Mouse (Mus musculus): Measurements from ENCODE around the gene Gm8180.
"Not testable (repeated sequence)": the region's sequence is repeated elsewhere in the genome, so short reads cannot be mapped to it uniquely, and the experiment has no call there.

Gm8180 gene

GRCm38 (mm10) chr14:43784645-43785044, at the start of gene Gm8180:
Gene Gm8180 (minus strand): TSS chr14:43784745.
- DNase-seq (ENCODE audit: low read depth, low spot score) = not testable (repeated sequence)

GRCm38 (mm10) chr14:43830385-43830784, 45.8 kb upstream of the Gm8180 start:
- DNase-seq (ENCODE audit: low read depth, low spot score) = not testable (repeated sequence)

DNA sequence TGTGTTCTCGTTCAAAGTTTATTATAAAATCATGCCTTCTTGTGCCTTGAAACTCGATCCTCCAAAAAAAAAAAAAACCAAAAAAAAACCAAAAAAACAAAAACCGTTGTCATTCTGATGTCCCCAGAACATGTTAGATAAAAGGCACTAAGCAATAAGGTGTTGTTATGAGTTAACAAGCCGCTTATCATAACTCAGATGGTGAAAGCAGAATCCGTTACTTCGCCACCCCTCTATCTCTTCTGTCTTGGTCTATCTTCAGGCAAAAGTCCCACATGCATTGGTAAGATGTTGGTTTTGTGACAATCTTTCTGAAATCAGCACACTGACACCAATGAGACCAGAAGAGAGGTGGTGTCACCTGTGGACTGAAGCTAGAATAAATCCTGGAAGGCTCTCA, 39.6 kb upstream of the Gm8180 start:
- DNase-seq (ENCODE audit: low read depth, low spot score) = not testable (repeated sequence)

DNA sequence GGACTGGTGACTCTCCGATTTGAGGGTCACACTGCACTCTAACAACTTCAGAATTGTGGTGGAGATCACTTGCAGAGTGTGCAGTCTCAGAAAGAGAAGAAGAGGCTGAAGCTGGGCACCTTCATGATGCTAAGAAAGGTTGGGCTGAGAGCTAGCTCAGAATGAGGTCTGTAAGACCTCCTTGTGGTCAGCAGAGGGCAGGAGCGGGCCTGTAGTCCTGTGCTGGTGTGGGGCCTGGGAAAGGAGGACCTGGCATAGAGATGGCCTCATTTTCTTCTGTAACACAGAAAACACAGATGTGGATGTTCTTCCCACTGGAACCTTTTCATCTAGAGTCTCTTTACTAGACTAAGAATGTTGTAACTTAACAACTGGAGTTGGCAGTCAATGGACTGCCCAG, 37.3 kb upstream of the Gm8180 start:
- not testable (repeated sequence) for DNase-seq (ENCODE audit: low read depth, low spot score)

- peak; percentile 1 for DNase-seq (ENCODE audit: low read depth, low spot score)
Observed at GRCm38 (mm10) chr14:43812458-43812857, 27.9 kb upstream of the Gm8180 start.

DNA sequence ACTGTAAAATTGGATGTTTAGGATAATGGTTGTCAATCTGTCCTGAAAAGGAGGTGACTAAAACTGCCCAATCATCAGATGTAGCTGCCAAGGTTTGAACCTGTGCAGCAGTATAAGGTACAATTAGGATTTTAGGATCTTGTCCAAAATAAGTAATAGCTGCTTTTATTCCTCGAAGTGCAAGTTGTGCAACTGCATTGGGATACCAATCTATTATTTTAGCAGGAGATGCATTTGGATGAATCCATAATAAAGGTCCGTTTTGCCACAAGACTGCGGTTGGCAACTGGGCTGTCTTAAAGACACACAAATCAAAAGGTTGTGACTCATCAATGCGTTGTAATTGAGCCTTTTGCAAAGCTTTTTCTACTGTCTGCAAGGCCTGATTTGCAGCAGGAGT, 23.6 kb upstream of the Gm8180 start:
- DNase-seq (ENCODE audit: low read depth, low spot score) = not testable (repeated sequence)

- DNase-seq (ENCODE audit: low read depth, low spot score) = not testable (repeated sequence)
Observed at GRCm38 (mm10) chr14:43804435-43804834, 19.9 kb upstream of the Gm8180 start.

- DNase-seq (ENCODE audit: low read depth, low spot score) = not testable (repeated sequence)
Observed at GRCm38 (mm10) chr14:43796905-43797470, 12.4 kb upstream of the Gm8180 start.

GRCm38 (mm10) chr14:43796069-43796904, 11.7 kb upstream of the Gm8180 start:
- DNase-seq (ENCODE audit: low read depth, low spot score) = no peak

GRCm38 (mm10) chr14:43793811-43794210, 9.3 kb upstream of the Gm8180 start:
- DNase-seq (ENCODE audit: low read depth, low spot score) = not testable (repeated sequence)

- DNase-seq (ENCODE audit: low read depth, low spot score) = not testable (repeated sequence)
Observed at GRCm38 (mm10) chr14:43747566-43747965, 37.0 kb downstream of the Gm8180 start, which contains the start of gene Gm6526. Gene Gm6526 (plus strand): TSS chr14:43747866.

All from A20 (cell line).